Mouse (Mus musculus) liver, postnatal 0 days (tissue): ENCODE measurements around the gene Rgl1.

ENCODE experiments used
- CTCF ChIP-seq: sonication (generic); IDR thresholded peaks from 2 replicates; pipeline ENCODE4 v1.5.1; 2016; ENCODE audit warnings: antibody characterized with exemption, low read depth
- EP300 ChIP-seq: IDR thresholded peaks from 2 replicates; pipeline ENCODE4 v1.6.1; 2016; ENCODE audit warnings: antibody characterized with exemption, low read depth, mild to moderate bottlenecking

DNA sequence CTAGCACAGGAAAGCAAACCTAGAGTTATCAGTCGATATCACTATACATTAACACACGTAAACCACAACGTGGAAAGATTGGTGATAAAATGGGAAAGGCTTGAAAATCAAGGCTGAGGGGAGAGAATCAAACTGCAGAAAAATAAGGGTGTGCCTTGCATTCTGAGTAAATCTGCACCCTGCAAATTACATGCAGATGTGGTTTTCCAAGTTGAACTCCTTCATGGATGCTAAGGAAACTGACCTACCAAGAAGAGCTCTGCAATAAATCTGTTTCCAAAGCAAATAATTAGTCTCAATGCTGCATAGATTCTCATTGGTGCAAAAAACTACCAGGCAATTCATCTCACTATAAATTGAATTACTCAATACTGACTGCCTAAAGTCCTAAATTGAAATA is 178.7 kb downstream of the Rgl1 start:
- no peak for TF ChIP-seq CTCF
- no peak for TF ChIP-seq EP300
